18 mouse cellular contexts compared by ENCODE assay signal in genomic region chr11:43960348-43961105, GRCm38 (mm10). TPM values are rescaled to one million over a fixed set of nuclear protein-coding genes. Genes with fewer than 3 reads are reported as not detected.
A peak's percentile ranks its signal among the peaks of the same experiment; 100 is the strongest.
DNase-seq lines count a peak whose midpoint lies in the region; ATAC-seq and TF ChIP-seq lines count a peak whose summit lies in the region.
"Had no signal": no experiment of that assay in that cellular context is flagged by ENCODE, and none has a peak within 500 bp of the region (broad histone marks: within the 10 kb centered on the region; RNA-seq: fewer than 3 reads in every experiment).

No protein-coding gene starts in this region.

- WGBS in midbrain, postnatal 0 days, result 70% methylated on average over 5 of the region's 5 CpGs

- H3K27ac ChIP-seq in layer of hippocampus, adult 2 months, result no peak overlapping the region
- no peak overlapping the region for H3K27ac ChIP-seq in midbrain, postnatal 0 days (ENCODE audit: low read depth, low read length)
- H3K27ac ChIP-seq: embryonic facial prominence, embryonic 15.5 days; forebrain, embryonic 10.5 days; kidney, embryonic 15.5 days; limb, embryonic 12.5 days; macrophage; midbrain, embryonic 15.5 days had no signal

- ATAC-seq in megakaryocyte progenitor cell, adult 5-6 weeks (replicated peaks; ENCODE audit: poor library complexity), result peak; percentile 34
- ATAC-seq in inflammation-experienced regulatory T-cells, adult 6 months, result no peak
- ATAC-seq in midbrain, postnatal 0 days (ENCODE audit: low FRiP score), result no peak
- ATAC-seq: midbrain, embryonic 15.5 days had no signal

- no peak overlapping the region for H3K4me2 ChIP-seq in midbrain, postnatal 0 days (ENCODE audit: low read depth, low read length, poor library complexity, severe bottlenecking)
- H3K4me2 ChIP-seq: embryonic facial prominence, embryonic 15.5 days; heart, embryonic 12.5 days; kidney, embryonic 15.5 days; limb, embryonic 12.5 days; midbrain, embryonic 15.5 days had no signal

- H3K36me3 ChIP-seq in midbrain, postnatal 0 days (ENCODE audit: insufficient read depth, low read length), result no peaks in the 10 kb centered on the region
- H3K36me3 ChIP-seq: embryonic facial prominence, embryonic 15.5 days; forebrain, embryonic 10.5 days; heart, embryonic 12.5 days; kidney, embryonic 15.5 days; limb, embryonic 12.5 days; midbrain, embryonic 15.5 days had no signal

- H3K9me3 ChIP-seq in midbrain, postnatal 0 days (ENCODE audit: low read length), result no peaks in the 10 kb centered on the region
- H3K9me3 ChIP-seq: embryonic facial prominence, embryonic 15.5 days; forebrain, embryonic 10.5 days; heart, embryonic 12.5 days; kidney, embryonic 15.5 days; limb, embryonic 12.5 days; midbrain, embryonic 15.5 days had no signal

- peak; percentile 41 for TF ChIP-seq CTCF in layer of hippocampus, adult 2 months (conservative IDR thresholded peaks at IDR 0.05)
- TF ChIP-seq CTCF in midbrain, postnatal 0 days (IDR thresholded peaks at IDR 0.05), result no peak

- H3K4me1 ChIP-seq in midbrain, postnatal 0 days (ENCODE audit: insufficient read depth, low read length), result no peaks in the 10 kb centered on the region
- H3K4me1 ChIP-seq: embryonic facial prominence, embryonic 15.5 days; kidney, embryonic 15.5 days; limb, embryonic 12.5 days; midbrain, embryonic 15.5 days had no signal

- DNase-seq in layer of hippocampus, adult 2 months (ENCODE audit: low spot score in 2 of 2), result no peak
- no peak for DNase-seq in layer of hippocampus, adult 11-12 months (ENCODE audit: low spot score)
- peak; percentile 11 for DNase-seq in 416B (ENCODE audit: low read depth)
- DNase-seq in Muller cell, postnatal 12 days (ENCODE audit: inconsistent ontology term), result peak; percentile 16
- no peak for DNase-seq in midbrain, postnatal 0 days (ENCODE audit: low spot score)
- DNase-seq: cerebellum, postnatal 10 days; embryo, embryonic 11 days; gastrocnemius, postnatal 10 days; right cerebral cortex, adult 18-20 months had no signal

- no peak overlapping the region for H3K4me3 ChIP-seq in layer of hippocampus, adult 2 months
- H3K4me3 ChIP-seq in midbrain, postnatal 0 days (ENCODE audit: low read depth, low read length), result no peak overlapping the region
- H3K4me3 ChIP-seq: embryonic facial prominence, embryonic 15.5 days; forebrain, embryonic 10.5 days; heart, embryonic 12.5 days; kidney, embryonic 15.5 days; limb, embryonic 12.5 days; midbrain, embryonic 15.5 days had no signal

- H3K9ac ChIP-seq in midbrain, postnatal 0 days (replicated peaks; ENCODE audit: low read length, poor library complexity, severe bottlenecking), result no peak overlapping the region
- H3K9ac ChIP-seq: embryonic facial prominence, embryonic 15.5 days; heart, embryonic 12.5 days; kidney, embryonic 15.5 days; limb, embryonic 12.5 days; midbrain, embryonic 15.5 days had no signal

- H3K27me3 ChIP-seq in midbrain, postnatal 0 days (ENCODE audit: insufficient read depth, low read length), result no peaks in the 10 kb centered on the region
- H3K27me3 ChIP-seq: embryonic facial prominence, embryonic 15.5 days; heart, embryonic 12.5 days; kidney, embryonic 15.5 days; limb, embryonic 12.5 days; midbrain, embryonic 15.5 days had no signal

RNA-seq across cellular contexts. Expression of gene Adra1b, which starts 59.5 kb away (rescaled TPM):
- total RNA-seq in layer of hippocampus, adult 2 months (2021), result 1 to 10 TPM; 3.3 to 3.8 TPM
- total RNA-seq in megakaryocyte progenitor cell, adult 5-6 weeks (2015), result not detected in 2 replicates
- total RNA-seq in megakaryocyte progenitor cell, adult 5-6 weeks (2017), result not detected in 2 replicates
- polyA plus RNA-seq in inflammation-experienced regulatory T-cells, adult 6 months (2017; shearing (Covaris generic)), result not detected
- total RNA-seq in midbrain, postnatal 0 days (2014; rRNA removed), result 30.5 and 38.7 TPM in 2 replicates
- 16.4 and 17.1 TPM in 2 replicates for polyA plus RNA-seq in midbrain, postnatal 0 days (2015; fragmentation: Nextera tagmentation; extraction: Ambion mirVana)

Comparison
In these comparisons a context has a peak if more than half of its experiments do, and no peak if none do; other contexts are left out.
1. DNase-seq: peak in 416B (single experiment) and Muller cell, postnatal 12 days (single experiment); none in layer of hippocampus, adult 2 months (0 of 2), layer of hippocampus, adult 11-12 months (single experiment) and midbrain, postnatal 0 days (single experiment).
2. RNA of gene Adra1b, which starts 59.5 kb away (total RNA-seq): 30.5 to 38.7 TPM in midbrain, postnatal 0 days and 3.3 to 3.8 TPM in layer of hippocampus, adult 2 months; not detected in megakaryocyte progenitor cell, adult 5-6 weeks; every median in the first group is over 4 times any median in the second.